23 mouse cellular contexts compared by ENCODE assay signal in the genomic region with DNA sequence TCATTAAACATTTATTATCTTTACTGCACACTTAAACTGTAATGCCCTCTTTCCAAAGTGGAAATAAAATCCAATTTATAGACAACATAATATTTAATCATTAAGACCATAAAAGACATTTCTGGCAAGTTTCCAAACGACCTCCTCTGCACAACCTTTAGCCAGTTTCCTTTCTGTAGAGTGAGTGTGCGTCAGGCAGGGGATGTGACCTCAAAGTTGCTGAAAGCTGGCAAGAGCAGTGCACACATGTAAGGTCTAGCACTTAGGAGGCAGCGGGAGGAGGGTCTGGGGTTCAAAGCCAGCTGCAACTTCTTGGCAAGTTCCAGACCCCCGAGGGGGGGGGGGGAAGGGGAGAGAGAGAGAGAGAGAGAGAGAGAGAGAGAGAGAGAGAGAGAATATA.
DNase-seq lines count a peak whose midpoint lies in the region; ATAC-seq and TF ChIP-seq lines count a peak whose summit lies in the region.
"Had no signal": no experiment of that assay in that cellular context is flagged by ENCODE, and none has a peak within 500 bp of the region (broad histone marks: within the 10 kb centered on the region; RNA-seq: fewer than 3 reads in every experiment).

No protein-coding gene starts in this region.

- H3K27me3 ChIP-seq in kidney, postnatal 0 days (ENCODE audit: insufficient read depth, low read length) = no peaks in the 10 kb centered on the region
- no peaks in the 10 kb centered on the region for H3K27me3 ChIP-seq in lung, embryonic 14.5 days (ENCODE audit: insufficient read depth, low read length)
- H3K27me3 ChIP-seq: embryonic facial prominence, embryonic 15.5 days; Patski had no signal

- 40% methylated on average over 4 of the region's 4 CpGs for WGBS in kidney, postnatal 0 days
- 40% methylated on average over 4 of the region's 4 CpGs for WGBS in lung, embryonic 14.5 days

- H3K36me3 ChIP-seq in kidney, postnatal 0 days (ENCODE audit: insufficient read depth, low read length) = no peaks in the 10 kb centered on the region
- no peaks in the 10 kb centered on the region for H3K36me3 ChIP-seq in lung, embryonic 14.5 days (ENCODE audit: insufficient read depth)
- H3K36me3 ChIP-seq: embryonic facial prominence, embryonic 15.5 days; forebrain, embryonic 10.5 days; hindbrain, embryonic 10.5 days had no signal

- no peaks in the 10 kb centered on the region for H3K9me3 ChIP-seq in kidney, postnatal 0 days (replicated peaks; ENCODE audit: low read length)
- no peaks in the 10 kb centered on the region for H3K9me3 ChIP-seq in lung, embryonic 14.5 days (ENCODE audit: low read depth, low read length)
- H3K9me3 ChIP-seq: embryonic facial prominence, embryonic 15.5 days; forebrain, embryonic 10.5 days; hindbrain, embryonic 10.5 days had no signal

- no peak for ATAC-seq in kidney, postnatal 0 days (replicated peaks; ENCODE audit: low FRiP score, low read depth)
- no peak for ATAC-seq in lung, embryonic 14.5 days (ENCODE audit: insufficient read depth)
- ATAC-seq: activated CD4-positive, CD25-positive, alpha-beta regulatory T cell, adult 4 months; forebrain, embryonic 14.5 days; Patski had no signal

- DNase-seq in heart, adult 11 months = peak; percentile 23
- DNase-seq in heart, postnatal 14 days = no peak
- DNase-seq in kidney, postnatal 0 days (ENCODE audit: low spot score) = peak; percentile 79
- no peak for DNase-seq in kidney, postnatal 14 days
- DNase-seq in lung, embryonic 14.5 days = peak; percentile 13
- no peak for DNase-seq in lung, adult 18-20 months
- no peak for DNase-seq in cerebellum, adult 8-10 months
- DNase-seq: adrenal gland, adult 2 months; adrenal gland, postnatal 36 days; cerebellum, adult 2 months; cerebellum, postnatal 14 days; embryo, embryonic 11 days; gastrocnemius, adult 2 months; gastrocnemius, postnatal 25 days; heart, postnatal 10 days had no signal

- H3K9ac ChIP-seq in kidney, postnatal 0 days (ENCODE audit: low read depth, low read length) = no peak overlapping the region
- H3K9ac ChIP-seq in lung, embryonic 14.5 days = no peak overlapping the region
- H3K9ac ChIP-seq: embryonic facial prominence, embryonic 15.5 days; hindbrain, embryonic 14.5 days had no signal

- no peak overlapping the region for H3K4me3 ChIP-seq in kidney, postnatal 0 days (replicated peaks; ENCODE audit: low read depth, low read length)
- H3K4me3 ChIP-seq in lung, embryonic 14.5 days (ENCODE audit: low read depth, low read length) = no peak overlapping the region
- H3K4me3 ChIP-seq: embryonic facial prominence, embryonic 15.5 days; erythroblast, embryonic 14.5 days; forebrain, embryonic 10.5 days; gastrocnemius, adult 2 months; hindbrain, embryonic 10.5 days had no signal

- no peak overlapping the region for H3K4me2 ChIP-seq in kidney, postnatal 0 days (ENCODE audit: low read length)
- no peak overlapping the region for H3K4me2 ChIP-seq in lung, embryonic 14.5 days
- H3K4me2 ChIP-seq: embryonic facial prominence, embryonic 15.5 days; hindbrain, embryonic 14.5 days had no signal

- H3K4me1 ChIP-seq in kidney, postnatal 0 days (replicated peaks; ENCODE audit: insufficient read depth, low read length) = no peaks in the 10 kb centered on the region
- no peaks in the 10 kb centered on the region for H3K4me1 ChIP-seq in lung, embryonic 14.5 days (ENCODE audit: insufficient read depth)
- H3K4me1 ChIP-seq: embryonic facial prominence, embryonic 15.5 days; forebrain, embryonic 10.5 days; hindbrain, embryonic 10.5 days had no signal

- intact Hi-C loops in heart, postnatal 14 days (cut with DNase I) = no loop called here

- no peak for TF ChIP-seq CTCF in kidney, postnatal 0 days (IDR thresholded peaks at IDR 0.05; ENCODE audit: low read depth)
- no peak for TF ChIP-seq CTCF in lung, embryonic 14.5 days (IDR thresholded peaks at IDR 0.05; ENCODE audit: low read depth)

- no peak overlapping the region for H3K27ac ChIP-seq in kidney, postnatal 0 days
- H3K27ac ChIP-seq in lung, embryonic 14.5 days (ENCODE audit: low read depth) = no peak overlapping the region
- H3K27ac ChIP-seq: embryonic facial prominence, embryonic 15.5 days; forebrain, embryonic 10.5 days; gastrocnemius, adult 2 months; hindbrain, embryonic 10.5 days; hindbrain, embryonic 14.5 days had no signal

Comparison
In these comparisons a context has a peak if more than half of its experiments do, and no peak if none do; other contexts are left out.
1. DNase-seq: peak in heart, adult 11 months (single experiment), kidney, postnatal 0 days (single experiment) and lung, embryonic 14.5 days (single experiment); none in heart, postnatal 14 days (0 of 2), kidney, postnatal 14 days (single experiment), lung, adult 18-20 months (0 of 2) and cerebellum, adult 8-10 months (single experiment).